Mouse (Mus musculus) liver, embryonic 14.5 days (tissue): ENCODE results near the gene Spats2. TPM values are rescaled to one million over a fixed set of nuclear protein-coding genes. Genes with fewer than 3 reads are reported as not detected.

Experiments used
- ATAC-seq: fragments of 200-750 bp; cut with Nextera tagmentation; 2 replicates; pipeline ENCODE4 v1.8.0; 2017; ENCODE audit warnings: moderate number of reproducible peaks, mild to moderate bottlenecking, moderate library complexity; ENCODE audit not compliant: insufficient read depth
- DNase-seq, 3 experiments: peaks; one replicate each; pipeline ENCODE4 v3.0.0-alpha.2; 2012 to 2013; ENCODE audit warnings: low read depth in 3 of 3, low spot score in 3 of 3
- H3K27ac ChIP-seq: fragments of 300-500 bp; sonication (generic); 2 replicates; pipeline ENCODE4 v1.5.1; 2014; ENCODE audit warnings: moderate library complexity, mild to moderate bottlenecking, control low read depth, inconsistent platforms
- H3K27me3 ChIP-seq: fragments of 300-500 bp; sonication (generic); 2 replicates; pipeline ENCODE4 v1.6.1; 2014; ENCODE audit warnings: mild to moderate bottlenecking, low read length, moderate library complexity; ENCODE audit not compliant: control insufficient read depth, insufficient read depth
- H3K36me3 ChIP-seq: fragments of 300-500 bp; sonication (generic); replicated peaks from 2 replicates; pipeline ENCODE4 v1.6.1; 2014; ENCODE audit warnings: low read depth; ENCODE audit not compliant: control insufficient read depth, insufficient read depth
- H3K4me1 ChIP-seq, 2 experiments: fragments of 200-500 bp in 1 of 2; fragments of 300-500 bp in 1 of 2; sonication (generic) in 1 of 2; replicated peaks; 2 replicates each; pipeline ENCODE4 v1.6.1; 2012 to 2014; ENCODE audit warnings: antibody characterized with exemption in 1 of 2, inconsistent platforms in 1 of 2, low read length in 1 of 2; ENCODE audit not compliant: control insufficient read depth in 2 of 2, insufficient read depth in 2 of 2
- H3K4me2 ChIP-seq: fragments of 300-500 bp; sonication (generic); 2 replicates; pipeline ENCODE4 v1.6.1; 2014; ENCODE audit warnings: low read depth, mild to moderate bottlenecking, control low read depth, moderate library complexity
- H3K4me3 ChIP-seq, 2 experiments: fragments of 200-500 bp in 1 of 2; fragments of 300-500 bp in 1 of 2; sonication (generic) in 1 of 2; 2 replicates each; pipeline ENCODE4 v1.5.1; 2012 to 2014; ENCODE audit warnings: low read depth in 2 of 2, low read length in 2 of 2, mild to moderate bottlenecking in 2 of 2, control low read depth in 1 of 2, inconsistent platforms in 1 of 2, moderate library complexity in 1 of 2; ENCODE audit not compliant: insufficient read depth in 1 of 2
- H3K9ac ChIP-seq: fragments of 300-500 bp; sonication (generic); replicated peaks from 2 replicates; pipeline ENCODE4 v1.6.1; 2014; ENCODE audit warnings: mild to moderate bottlenecking, control low read depth, moderate library complexity
- H3K9me3 ChIP-seq: fragments of 300-500 bp; sonication (generic); 2 replicates; pipeline ENCODE4 v1.6.1; 2016; ENCODE audit warnings: low read length, mixed read lengths; ENCODE audit not compliant: control insufficient read depth
- CTCF ChIP-seq: IDR thresholded peaks from 2 replicates; pipeline ENCODE4 v1.5.1; 2016; ENCODE audit warnings: antibody characterized with exemption, low read depth, control low read depth
- EP300 ChIP-seq: IDR thresholded peaks from 2 replicates; pipeline ENCODE4 v1.6.1; 2016; ENCODE audit warnings: antibody characterized with exemption, low read depth
- WGBS: fragments of 180-500 bp; shearing (Covaris S2); extraction: QIAGEN DNeasy Blood & Tissue Kit; methylation state at CpG from one replicate; pipeline ENCODE4 v1.1.7; 2014; ENCODE audit not compliant: insufficient replicate concordance; 5-methylcytosine and 5-hydroxymethylcytosine counted together
- polyA plus RNA-seq, 2 experiments: library from polyadenylated mRNA; depleted of rRNA in 1 of 2; stranded (reverse) in 1 of 2; unstranded in 1 of 2; fragments of >200 nt; fragmentation: Nextera tagmentation in 1 of 2; extraction: Ambion mirVana in 1 of 2; gene quantifications; 2 replicates each; pipeline versions ENCODE4 v1.2.1 to v1.2.3; 2012 to 2014

Gene Spats2
- polyA plus RNA-seq, 2 experiments: 6.7 to 7.7 TPM

DNA sequence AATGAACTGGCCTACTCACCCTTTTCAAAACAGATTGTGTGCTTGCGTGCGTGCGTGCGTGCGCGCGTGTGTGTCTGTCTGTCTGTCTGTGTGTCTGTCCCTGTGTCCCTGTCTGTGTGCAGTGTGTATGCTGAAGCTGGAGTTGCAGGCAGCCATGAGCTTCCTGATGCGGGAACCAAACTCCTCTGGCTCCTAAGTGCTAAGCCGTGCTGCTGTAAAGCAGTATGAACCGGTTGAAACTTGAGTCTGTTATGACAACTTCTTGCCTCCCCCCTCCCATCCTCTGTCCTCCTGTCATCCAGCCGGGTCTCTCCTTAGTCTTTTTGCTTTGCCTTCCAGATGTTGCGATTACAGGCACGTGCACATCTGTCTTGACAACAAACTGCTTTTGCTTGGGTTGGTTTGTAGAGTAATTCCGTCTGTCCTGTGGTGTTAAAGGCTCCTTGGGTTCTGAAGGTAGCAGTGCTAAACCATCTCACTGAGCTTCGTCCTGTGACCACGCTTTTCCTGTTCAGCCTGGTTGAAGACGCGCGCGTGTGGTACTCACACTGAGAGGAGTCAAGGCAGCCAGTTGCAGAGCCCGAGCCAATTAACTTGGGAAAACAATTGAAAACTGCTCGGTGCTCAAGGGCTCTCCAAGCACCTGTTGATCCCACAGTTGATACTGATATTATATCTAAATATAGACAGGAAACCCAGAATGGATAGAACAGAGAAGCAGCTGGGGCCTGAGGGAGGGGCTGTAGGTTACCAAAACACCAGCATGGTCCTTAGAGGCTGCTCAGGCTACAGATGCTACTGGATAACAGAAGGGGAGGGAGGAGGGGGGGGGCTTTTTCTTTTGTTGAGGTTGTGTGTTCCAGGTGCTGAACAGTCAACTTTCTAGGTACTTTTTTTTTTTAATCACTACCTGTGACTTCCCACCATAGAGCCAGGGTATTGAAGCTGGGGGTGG is 4.5 kb downstream of the Spats2 start:
- H3K4me3 ChIP-seq: no peak overlapping the region
- no peak for DNase-seq
- H3K4me1 ChIP-seq: peaks cover 3 to 11% of the 10 kb centered on the region in 2 experiments; a peak in 2 of 4 replicates
- no peak for ATAC-seq
- TF ChIP-seq EP300 (no peak), CTCF (no peak)
- H3K36me3 ChIP-seq: no peaks in the 10 kb centered on the region
- no peak overlapping the region for H3K4me2 ChIP-seq
- no peak overlapping the region for H3K27ac ChIP-seq
- WGBS: 58% methylated on average over 22 of the region's 22 CpGs
- H3K27me3 ChIP-seq: peaks cover 5% of the 10 kb centered on the region
- H3K9me3 ChIP-seq: no peaks in the 10 kb centered on the region
- no peak overlapping the region for H3K9ac ChIP-seq

DNA sequence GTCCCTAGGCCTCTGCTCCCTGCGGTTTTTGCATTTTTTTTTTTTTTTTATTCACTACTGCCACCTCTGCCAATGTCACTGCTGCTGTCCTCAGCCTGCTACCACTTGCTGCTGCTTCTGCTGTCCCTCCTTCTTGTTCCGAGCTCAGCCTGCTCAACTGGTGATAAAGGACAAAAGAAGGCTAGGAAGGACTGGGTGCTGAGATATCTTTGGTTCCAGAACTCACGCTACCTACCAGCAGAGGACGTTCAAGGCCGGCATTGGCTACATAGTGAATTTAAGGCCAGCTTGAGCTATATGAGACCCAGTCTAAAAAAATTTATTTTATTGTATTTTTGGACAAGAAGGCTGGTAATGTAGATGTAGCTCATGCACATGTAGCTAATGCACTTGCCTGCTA is 12.7 kb downstream of the Spats2 start:
- no peaks in the 10 kb centered on the region for H3K36me3 ChIP-seq
- H3K27ac ChIP-seq: peak overlapping the region; percentile 57
- ATAC-seq: peak; percentile 88

DNA sequence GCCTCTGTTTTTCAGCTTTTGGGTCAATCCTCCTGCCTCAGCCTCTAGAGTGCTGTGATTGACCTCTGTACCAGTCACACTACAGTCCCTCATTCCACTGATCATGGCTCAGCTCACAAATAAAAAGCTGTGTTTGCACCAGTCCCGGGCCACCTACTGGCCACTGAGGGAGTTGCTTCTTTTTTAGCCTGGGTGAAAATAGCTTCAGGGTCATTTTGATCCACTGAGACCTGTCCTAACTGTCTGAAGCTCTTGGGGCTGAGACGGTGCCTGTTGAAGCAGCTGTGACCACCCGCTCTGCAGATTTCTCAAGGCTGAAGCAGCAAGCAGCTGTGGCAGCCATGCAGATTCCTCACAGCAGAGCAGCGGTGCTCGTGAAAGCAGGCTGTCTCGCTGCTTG is 14.0 kb downstream of the Spats2 start:
- ATAC-seq: peak; percentile 32; the same call in 1 of the 2 replicates
- TF ChIP-seq CTCF (peak; percentile 82), EP300 (no peak)
- H3K27me3 ChIP-seq: no peaks in the 10 kb centered on the region
- WGBS: 59% methylated on average over 6 of the region's 6 CpGs
- no peaks in the 10 kb centered on the region for H3K36me3 ChIP-seq
- H3K9ac ChIP-seq: no peak overlapping the region
- H3K4me2 ChIP-seq: no peak overlapping the region
- H3K9me3 ChIP-seq: no peaks in the 10 kb centered on the region; the same call in 1 of the 2 replicates
- H3K4me1 ChIP-seq: peaks cover 0 to 12% of the 10 kb centered on the region in 2 experiments; a peak in 2 of 4 replicates
- no peak overlapping the region for H3K4me3 ChIP-seq
- H3K27ac ChIP-seq: no peak overlapping the region
- DNase-seq: no peak

More for the DNA sequence above, 12.7 kb downstream of the Spats2 start:
- TF ChIP-seq EP300: peak; percentile 70
- TF ChIP-seq CTCF: 0 out of 2 replicates have a peak, but pooled peaks have one; percentile 13
- no peak overlapping the region for H3K4me3 ChIP-seq
- peak overlapping the region; percentile 41 for H3K4me2 ChIP-seq
- no peaks in the 10 kb centered on the region for H3K27me3 ChIP-seq
- peaks cover 0 to 12% of the 10 kb centered on the region in 2 experiments; a peak in 2 of 4 replicates for H3K4me1 ChIP-seq
- H3K9me3 ChIP-seq: no peaks in the 10 kb centered on the region; the same call in 1 of the 2 replicates
- H3K9ac ChIP-seq: peak overlapping the region; percentile 13; the same call in 1 of the 2 replicates
- DNase-seq: peak in 2 of 3 experiments; percentile 41 to 54
- 24% methylated on average over 5 of the region's 5 CpGs for WGBS

DNA sequence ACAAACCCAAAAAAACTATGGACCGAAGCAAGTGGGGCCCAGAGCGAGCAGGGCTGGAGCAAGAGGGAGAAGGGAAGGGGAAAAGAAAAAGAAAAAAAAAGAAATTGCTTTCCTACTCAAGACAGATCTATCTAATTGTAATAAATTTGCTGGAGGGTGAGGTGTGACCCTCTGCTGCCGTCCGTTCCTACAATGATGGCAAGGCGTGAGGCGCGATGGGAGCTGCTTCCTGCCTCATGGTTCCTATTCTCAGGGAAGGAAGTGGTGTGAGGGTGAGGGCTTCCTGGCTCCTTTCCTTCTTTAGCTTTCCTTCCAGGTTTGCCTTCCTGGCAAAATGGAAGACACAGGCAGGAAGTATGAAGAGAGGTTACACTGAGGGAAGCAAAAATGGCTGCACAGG is 24.8 kb downstream of the Spats2 start:
- ATAC-seq (no peak), DNase-seq (no peak)
- no peak overlapping the region for H3K27ac ChIP-seq
- no peak overlapping the region for H3K9ac ChIP-seq
- H3K27me3 ChIP-seq: no peaks in the 10 kb centered on the region
- TF ChIP-seq CTCF: no peak
- no peak for TF ChIP-seq EP300
- H3K9me3 ChIP-seq: no peaks in the 10 kb centered on the region
- 87% methylated on average over 7 of the region's 7 CpGs for WGBS
- H3K4me2 ChIP-seq: no peak overlapping the region
- H3K36me3 ChIP-seq: no peaks in the 10 kb centered on the region
- H3K4me1 ChIP-seq: no peaks in the 10 kb centered on the region
- no peak overlapping the region for H3K4me3 ChIP-seq

DNA sequence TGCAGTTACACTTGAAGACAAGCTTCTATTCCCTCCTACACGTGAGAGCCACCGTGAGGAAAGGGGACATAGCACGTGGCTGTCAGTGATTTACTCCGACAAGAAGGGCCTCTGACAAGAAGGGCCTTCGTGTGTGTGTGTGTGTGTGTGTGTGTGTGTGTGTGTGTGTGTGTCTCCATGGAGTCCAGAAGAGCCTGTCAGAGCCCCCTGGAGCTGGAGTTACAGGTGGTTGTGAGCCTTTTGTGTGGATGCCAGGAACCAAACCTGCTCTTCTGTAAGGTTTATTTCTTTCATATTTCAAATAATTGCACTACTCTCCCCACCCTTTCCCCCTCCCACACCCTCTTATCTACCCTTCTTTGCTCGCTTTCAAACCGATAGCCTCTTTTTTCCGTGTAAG is 25.6 kb downstream of the Spats2 start:
- 63% methylated on average over 8 of the region's 8 CpGs for WGBS
- no peak for DNase-seq
- no peak overlapping the region for H3K9ac ChIP-seq
- H3K4me3 ChIP-seq: no peak overlapping the region
- no peak overlapping the region for H3K4me2 ChIP-seq
- TF ChIP-seq EP300: no peak
- no peak for TF ChIP-seq CTCF
- no peaks in the 10 kb centered on the region for H3K36me3 ChIP-seq
- no peaks in the 10 kb centered on the region for H3K27me3 ChIP-seq
- H3K9me3 ChIP-seq: no peaks in the 10 kb centered on the region
- no peak for ATAC-seq
- H3K27ac ChIP-seq: no peak overlapping the region
- no peaks in the 10 kb centered on the region for H3K4me1 ChIP-seq
